Mouse (Mus musculus): ENCODE measurements around the gene Wfikkn2.
A peak's percentile ranks its signal among the peaks of the same experiment; 100 is the strongest.

Gene Wfikkn2

DNA sequence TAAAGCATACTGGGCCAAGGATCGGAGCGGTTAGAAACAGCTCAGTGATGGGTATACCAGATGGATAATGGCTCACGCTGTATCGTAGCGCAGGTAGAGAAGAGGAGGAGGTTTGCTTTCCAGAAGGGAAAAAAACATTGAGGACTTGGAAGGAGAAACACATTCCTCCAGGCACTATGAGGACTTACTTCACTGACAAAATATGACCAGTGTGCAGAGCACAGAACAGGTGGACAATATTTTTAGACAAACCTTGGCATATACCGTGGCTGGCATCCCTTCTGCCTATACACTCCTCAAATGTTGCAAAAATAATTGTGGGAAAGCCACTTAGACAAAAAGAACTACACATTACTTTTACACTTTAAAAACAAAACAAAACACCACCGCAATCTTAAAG is 24.5 kb downstream of the Wfikkn2 start:
- peak in 1 of 2 experiments; percentile 35 for DNase-seq

DNA sequence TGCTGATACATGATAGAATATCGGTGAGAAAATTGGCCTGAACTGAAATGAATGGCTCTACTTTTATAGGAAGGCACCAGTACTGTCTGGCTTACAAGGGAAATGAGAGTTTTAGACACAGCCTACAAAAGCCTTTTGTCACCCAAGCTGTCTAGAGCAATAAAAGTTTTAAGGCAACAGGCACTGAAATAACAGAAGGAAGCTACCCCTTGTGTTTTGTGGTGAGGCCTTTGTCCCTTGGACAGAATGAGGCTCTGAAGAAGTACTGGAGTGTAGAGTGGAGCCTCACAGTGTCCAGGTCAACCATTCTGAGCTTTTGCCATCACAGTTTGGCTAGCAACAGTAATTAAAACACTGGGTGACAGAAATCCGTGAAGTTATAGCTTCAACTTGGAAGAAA is 29.6 kb downstream of the Wfikkn2 start:
- no peak for DNase-seq

DNA sequence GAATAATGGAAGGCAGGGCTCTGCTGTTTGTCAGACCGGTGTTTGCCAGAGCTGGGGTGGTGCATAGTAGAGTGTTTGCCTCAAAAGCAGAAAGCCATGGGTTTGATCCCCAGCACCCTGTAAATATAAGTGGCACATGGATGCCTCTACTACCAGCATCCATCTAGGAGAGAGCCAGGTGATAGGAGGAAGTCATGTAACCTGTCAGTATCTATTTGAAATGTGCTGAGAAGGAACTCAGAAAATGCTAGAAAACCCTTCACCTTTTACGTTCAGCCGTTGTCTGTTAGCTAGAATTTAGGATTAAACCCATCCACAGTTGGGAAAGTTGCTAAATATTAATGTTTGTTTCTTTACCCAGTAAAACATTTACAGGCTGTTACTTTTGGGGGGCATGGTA is 30.2 kb downstream of the Wfikkn2 start:
- DNase-seq = no peak

DNA sequence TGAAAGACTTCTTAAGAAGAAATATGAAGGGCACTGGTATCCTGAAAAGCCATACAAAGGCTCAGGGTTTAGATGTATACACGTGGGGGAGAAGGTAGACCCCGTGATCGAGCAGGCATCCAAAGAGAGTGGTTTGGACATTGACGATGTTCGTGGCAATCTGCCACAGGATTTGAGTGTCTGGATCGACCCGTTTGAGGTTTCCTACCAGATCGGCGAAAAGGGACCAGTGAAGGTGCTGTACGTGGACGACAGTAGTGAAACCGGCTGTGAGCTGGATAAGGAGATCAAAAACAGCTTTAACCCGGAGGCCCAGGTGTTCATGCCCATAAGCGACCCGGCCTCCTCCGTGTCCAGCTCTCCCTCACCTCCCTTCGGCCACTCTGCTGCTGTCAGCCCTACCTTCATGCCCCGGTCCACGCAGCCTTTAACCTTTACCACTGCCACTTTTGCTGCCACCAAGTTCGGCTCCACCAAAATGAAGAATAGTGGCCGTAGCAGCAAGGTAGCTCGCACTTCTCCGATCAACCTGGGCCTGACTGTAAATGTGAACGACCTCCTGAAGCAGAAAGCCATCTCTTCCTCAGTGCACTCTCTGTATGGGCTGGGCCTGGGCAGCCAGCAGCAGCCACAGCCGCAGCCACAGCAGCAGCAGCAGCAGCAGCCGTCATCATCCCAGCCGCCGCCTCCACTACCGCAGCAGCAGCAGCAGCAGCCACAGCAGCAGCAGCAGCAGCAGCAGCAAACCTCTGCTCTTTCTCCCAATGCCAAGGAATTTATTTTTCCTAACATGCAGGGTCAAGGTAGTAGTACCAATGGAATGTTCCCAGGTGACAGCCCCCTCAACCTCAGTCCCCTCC is 31.8 kb downstream of the Wfikkn2 start:
- DNase-seq = peak; percentile 62 to 63

DNA sequence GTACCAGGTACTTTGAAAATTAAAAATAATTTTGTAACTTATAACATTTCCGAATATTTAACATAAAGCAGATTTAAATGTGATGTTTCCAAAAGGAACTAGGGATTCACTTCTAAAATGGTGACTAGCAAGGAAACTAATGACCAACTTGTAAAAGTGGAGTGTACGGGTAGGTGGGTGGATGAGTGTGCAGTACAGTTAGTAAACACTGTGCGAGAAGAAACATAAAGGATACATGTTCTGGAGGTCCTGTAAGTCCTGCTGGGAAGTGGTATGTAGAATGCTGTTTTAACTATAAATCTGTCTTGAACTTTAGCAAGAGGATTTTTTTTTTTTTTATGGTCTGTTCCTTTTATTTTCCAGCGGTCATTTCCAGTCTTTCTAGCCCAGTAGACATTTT is 32.8 kb downstream of the Wfikkn2 start:
- no peak for DNase-seq

DNA sequence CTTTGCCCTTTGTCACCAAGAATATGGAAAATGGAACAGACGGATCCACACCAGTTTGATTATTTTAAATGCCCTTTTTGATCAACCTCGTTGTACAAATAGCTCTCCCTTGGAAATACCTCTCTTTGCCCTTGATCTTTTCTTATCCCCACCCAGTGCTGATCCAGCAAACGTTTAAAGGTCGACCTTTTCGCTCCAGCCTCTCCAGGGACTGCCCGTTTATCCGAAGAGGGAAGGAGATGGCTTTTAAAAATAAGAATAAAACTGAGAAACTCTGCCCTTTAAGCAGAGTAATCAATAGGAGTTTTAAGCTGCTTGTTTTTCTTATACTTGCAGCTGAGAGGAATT is 33.3 kb downstream of the Wfikkn2 start:
- no peak for DNase-seq

GRCm38 (mm10) chr11:94211651-94212488 is 33.9 kb downstream of the Wfikkn2 start:
- peak; percentile 81 to 85 for DNase-seq

DNA sequence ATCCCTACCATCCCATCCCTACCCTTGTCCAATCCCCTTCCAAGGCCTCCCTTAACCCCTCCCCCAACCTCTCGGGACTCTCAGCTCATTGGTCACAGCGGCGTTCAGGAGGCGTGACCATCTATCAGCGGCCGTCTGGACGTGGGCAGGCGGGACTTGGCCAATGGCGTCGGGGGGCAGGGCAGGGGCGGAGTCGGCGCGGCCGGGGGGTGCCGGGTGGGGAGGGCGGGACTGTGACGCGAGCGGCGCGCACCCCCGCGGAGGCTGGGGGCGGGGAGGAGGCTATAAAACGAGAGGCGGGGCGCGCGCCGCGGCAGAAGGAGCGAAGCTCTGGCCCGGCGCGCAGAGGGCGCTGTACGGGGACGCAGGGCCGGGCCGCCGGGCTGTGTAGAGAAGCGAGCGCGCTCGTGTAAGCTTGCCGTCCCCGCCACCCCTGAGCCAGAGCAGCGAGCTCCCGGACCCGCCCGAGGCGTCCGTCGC is 34.6 kb downstream of the Wfikkn2 start, which contains the start of gene Tob1:
Gene Tob1, plus strand, starts transcription at position 331 of the 480 bp plus-strand sequence.
- peak; percentile 96 to 99 for DNase-seq

DNA sequence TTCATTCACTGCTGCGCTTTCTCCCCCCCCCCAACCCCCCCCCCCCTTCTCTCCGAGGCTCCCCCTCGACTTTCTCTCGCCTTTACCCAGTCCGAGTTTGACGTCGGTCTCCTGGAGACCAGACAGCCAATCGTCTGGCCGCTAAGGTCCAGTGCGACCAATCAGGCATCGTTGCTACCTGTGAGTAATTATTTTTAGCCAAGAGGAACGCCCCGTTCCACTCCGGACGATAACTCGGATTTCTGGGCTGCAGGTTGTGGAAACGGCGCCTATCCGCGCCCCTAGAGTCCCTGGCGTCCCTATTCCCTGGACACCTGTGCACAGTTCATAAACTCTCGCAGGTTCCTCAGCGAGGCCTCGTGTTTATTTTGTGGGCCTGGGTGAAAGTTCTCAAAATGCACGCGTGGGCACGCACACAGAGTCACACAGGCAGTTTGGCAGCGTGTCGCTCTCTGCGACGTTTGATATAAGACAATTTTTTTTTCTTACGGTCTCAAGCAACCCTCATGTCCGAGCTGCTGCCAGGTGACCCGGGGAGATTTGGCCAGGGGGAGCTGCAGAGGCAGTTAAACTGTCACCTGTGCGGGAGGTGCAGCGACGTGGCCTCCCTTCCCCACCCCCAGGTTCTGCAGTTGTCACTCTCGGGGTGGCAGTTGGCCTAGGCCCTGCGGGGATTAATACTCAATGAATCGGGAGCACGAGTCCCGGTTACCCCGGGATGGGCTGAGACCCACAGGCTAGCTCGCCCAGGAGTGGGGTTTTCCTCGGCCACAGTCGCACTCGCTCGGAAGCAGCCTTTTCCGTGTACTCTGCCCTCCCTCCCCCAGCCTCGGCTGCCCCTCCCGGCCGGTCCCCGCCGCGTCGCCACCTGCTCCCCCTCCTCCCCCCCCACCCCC is 35.4 kb downstream of the Wfikkn2 start:
- peak; percentile 92 to 93 for DNase-seq

GRCm38 (mm10) chr11:94209695-94210131 is 36.1 kb downstream of the Wfikkn2 start:
- no peak for DNase-seq

- no peak for DNase-seq
Observed at GRCm38 (mm10) chr11:94208811-94209675, 36.8 kb downstream of the Wfikkn2 start.

- no peak for DNase-seq
Observed at GRCm38 (mm10) chr11:94206398-94207114, 39.2 kb downstream of the Wfikkn2 start.

DNA sequence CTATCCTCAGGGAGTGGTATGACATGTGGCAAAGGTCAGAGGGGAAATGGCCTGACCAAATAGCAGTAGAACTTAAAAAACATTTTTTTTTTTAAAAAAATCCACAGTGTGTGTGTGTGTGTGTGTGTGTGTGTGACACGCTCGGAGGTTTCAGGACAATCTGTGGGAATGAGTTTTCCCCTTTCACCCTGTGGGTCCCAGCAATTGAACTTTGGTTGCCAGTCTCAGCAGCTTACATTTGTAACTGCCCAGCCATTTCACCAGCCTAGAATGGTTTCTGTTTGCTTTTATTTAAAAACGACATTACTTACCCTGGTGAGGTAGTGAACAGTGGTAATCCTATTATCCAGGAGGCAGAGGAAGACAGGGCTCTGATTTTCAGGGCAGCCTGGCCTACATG is 42.7 kb downstream of the Wfikkn2 start:
- DNase-seq = no peak

GRCm38 (mm10) chr11:94202106-94202505 is 43.7 kb downstream of the Wfikkn2 start:
- no peak for DNase-seq

- no peak for DNase-seq
Observed at GRCm38 (mm10) chr11:94200422-94200821, 45.4 kb downstream of the Wfikkn2 start.

DNA sequence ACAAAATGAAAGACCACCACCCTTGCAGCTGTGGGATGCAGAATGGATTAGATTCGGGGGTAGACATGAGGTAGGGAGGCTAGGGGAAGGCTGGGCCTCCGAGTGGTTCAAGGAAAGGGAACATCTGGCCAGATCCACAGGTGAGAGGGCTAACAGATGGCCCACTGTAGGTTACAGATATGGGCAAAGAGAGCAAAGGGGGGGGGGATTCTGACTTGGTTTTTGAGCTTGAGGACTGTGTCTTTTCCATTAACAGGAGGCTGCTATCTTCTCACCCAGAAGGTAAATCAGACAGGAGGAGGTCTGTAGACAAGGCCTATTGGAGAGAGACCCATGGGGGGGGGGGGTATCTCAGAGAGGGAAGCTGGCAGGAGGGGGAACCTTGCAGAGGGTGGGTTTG is 46.0 kb downstream of the Wfikkn2 start:
- no peak for DNase-seq

DNA sequence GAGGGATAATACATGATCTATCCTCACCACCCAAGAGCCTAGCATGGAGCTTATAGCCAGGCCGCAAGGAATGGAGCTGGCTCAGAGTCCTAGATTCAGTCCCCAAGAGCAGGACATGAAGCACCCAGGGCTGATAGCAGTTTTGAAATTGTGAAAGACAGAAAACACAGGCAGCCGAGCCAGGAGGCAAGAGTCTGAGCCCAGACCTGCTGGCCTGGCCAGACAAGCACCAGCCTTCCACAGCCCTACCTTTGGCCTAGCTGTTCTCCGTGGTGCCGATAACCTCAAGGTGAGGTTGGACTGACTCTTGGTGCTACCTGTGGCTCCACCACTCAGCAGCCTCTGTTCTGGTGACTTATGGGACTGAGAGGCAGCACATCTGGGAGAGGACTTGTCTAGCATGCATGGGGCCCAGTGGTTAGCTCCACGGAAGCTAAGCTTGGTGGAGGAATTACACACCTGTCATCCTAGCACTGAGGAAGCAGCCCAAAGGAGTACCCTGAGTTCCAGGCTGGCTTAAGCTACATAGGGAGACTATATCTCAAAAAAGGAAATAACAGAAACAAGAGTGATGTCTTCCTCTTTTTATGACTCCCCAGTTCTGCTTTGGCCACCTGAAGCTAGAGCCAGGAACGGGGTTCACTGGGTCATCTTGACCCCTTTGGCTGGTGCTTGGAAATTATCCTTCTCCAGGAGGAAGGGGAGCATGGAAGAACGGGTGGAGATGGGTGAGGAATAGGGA is 47.2 kb downstream of the Wfikkn2 start:
- DNase-seq = no peak

- no peak for DNase-seq
Observed at GRCm38 (mm10) chr11:94196311-94196710, 49.5 kb downstream of the Wfikkn2 start.

DNA sequence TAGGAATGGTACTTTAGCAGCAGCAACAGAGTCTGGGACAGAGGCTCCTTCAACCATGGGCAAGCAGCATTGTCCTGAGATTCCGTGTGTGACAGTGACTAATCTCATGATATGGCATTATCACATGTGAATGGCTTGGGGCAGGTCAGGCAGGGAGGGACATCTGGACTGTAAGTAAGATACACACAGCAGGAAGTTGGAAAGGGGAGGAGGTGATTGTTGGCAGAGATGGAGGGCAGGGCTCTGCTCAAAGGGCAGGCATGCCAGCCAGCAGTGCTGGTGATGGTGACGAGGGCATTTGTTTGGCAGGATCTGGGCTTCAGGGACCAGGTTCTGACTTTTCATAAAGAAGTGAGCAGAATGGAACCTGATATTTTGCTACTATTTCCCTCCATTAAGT is 52.7 kb downstream of the Wfikkn2 start:
- DNase-seq = no peak

DNA sequence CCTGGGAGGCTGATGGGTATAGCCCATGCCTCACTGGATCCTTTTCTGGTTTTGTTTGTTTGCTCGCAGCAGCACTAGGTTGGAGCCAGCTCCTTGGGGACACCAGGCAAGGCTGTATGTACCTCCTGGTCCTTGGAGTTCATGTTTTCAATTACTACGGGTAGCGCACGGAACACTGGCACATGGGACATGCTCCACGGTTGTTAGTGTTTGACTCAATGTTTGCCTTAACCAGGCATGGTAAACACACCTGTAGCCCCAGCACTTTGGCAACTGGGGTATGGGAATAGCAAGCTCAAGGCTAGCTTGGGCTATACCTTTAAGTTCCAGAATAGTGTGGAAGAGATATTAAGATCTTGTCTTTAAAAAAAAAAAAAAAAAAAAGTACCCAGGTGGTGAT is 55.1 kb downstream of the Wfikkn2 start:
- DNase-seq = no peak
